Mouse (Mus musculus) left cerebral cortex, adult 18-20 months (tissue): ENCODE measurements around the gene Agbl5. TPM values are rescaled to one million over a fixed set of nuclear protein-coding genes. Genes with fewer than 3 reads are reported as not detected.
"Not testable (repeated sequence)": the region's sequence is repeated elsewhere in the genome, so short reads cannot be mapped to it uniquely, and the experiment has no call there.

Experiments used
- DNase-seq, 2 experiments: peaks; one replicate each; pipeline ENCODE4 v3.0.0; 2021 to 2022; ENCODE audit warnings: low spot score in 2 of 2, mixed read lengths in 1 of 2
- long read RNA-seq, 2 experiments: library from polyadenylated mRNA; stranded (forward); transcript quantifications; one replicate each; pipeline ENCODE4 v2.0.0; 2021
- total RNA-seq, 2 experiments: library from RNA; stranded (reverse); gene quantifications; 2 replicates each; pipeline ENCODE4 v1.2.3; 2021

Agbl5 gene
- 10 to 100 TPM; 15.6 to 16.4 TPM for total RNA-seq
- long read RNA-seq, experiment 1, partial matches to known transcripts, result 4 of 10 reads
- long read RNA-seq, experiment 1, other reads (novel, unspliced or antisense), result 5 of 10 reads
- long read RNA-seq, experiment 2, partial matches to known transcripts, result 5 of 11 reads
- long read RNA-seq, experiment 2, other reads (novel, unspliced or antisense), result 5 of 11 reads

GRCm38 (mm10) chr5:30888337-30889087 lies at the start of gene Agbl5:
Agbl5 (plus strand) TSS chr5:30888694.
- peak; percentile 91 for DNase-seq

DNA sequence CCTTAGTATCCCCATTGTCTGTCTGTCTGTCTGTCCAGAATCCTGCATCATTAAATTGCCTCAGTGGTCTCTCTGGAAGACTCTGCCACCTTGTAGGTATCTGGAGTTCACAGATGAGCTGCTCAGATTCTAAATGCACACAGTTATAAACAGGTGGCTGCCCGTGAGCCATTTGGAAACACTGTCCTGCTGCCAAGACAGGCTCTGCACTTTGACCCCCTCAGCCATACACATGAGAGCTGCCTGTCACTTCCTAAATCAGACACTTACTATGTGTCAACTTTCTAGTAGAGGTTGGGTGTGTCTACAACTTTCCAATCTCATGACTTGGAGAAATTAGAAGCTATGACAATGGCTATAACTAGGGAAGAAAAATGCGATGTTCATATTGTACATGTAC lies 48.8 kb upstream of the Agbl5 start:
- DNase-seq, result no peak

GRCm38 (mm10) chr5:30841896-30842295 lies 46.6 kb upstream of the Agbl5 start:
- no peak for DNase-seq

- DNase-seq, result no peak
Observed at GRCm38 (mm10) chr5:30849891-30850555, 38.5 kb upstream of the Agbl5 start.

DNA sequence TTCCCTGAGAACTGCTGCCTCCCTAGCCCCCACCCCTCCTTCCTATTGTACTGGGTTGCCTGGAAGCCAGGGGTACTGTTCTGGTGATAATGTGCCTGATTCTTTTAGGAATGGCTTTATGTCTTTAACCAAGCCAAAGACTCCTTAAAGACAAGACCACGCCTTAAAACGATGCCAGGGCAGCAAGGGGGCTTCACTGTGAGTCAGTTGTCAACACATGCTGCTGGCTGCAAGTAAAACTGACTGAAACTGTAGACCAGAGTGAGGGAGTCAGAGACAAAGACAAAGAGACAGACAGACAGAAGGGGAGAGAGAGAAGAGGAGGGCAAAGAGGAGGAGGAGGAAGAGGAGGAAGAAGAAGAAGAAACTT lies 38.0 kb upstream of the Agbl5 start:
- no peak for DNase-seq

- DNase-seq, result no peak
Observed at GRCm38 (mm10) chr5:30853522-30853921, 35.0 kb upstream of the Agbl5 start.

DNA sequence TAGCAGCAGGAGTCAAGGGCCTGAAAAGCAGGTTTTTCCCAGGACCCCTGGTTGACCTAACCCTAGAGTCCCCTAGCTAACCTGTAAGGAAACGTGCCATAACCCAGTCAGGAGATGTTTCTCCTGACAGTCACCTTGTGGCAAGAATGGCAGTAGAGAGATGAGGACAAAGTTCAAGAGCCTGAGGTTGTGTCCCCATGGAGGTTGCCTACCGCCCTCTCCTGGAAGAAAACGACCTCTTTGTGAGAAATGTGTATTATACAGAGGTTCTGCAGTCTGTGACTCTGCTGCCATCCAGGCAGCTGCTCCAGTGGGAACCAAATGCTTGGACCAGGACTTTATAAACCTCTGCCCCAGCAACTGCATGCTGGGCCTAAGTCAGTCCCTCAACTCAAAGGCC lies 32.8 kb upstream of the Agbl5 start:
- no peak for DNase-seq

- no peak for DNase-seq
Observed at GRCm38 (mm10) chr5:30856124-30856523, 32.4 kb upstream of the Agbl5 start.

GRCm38 (mm10) chr5:30863852-30864251 lies 24.6 kb upstream of the Agbl5 start:
- no peak for DNase-seq

GRCm38 (mm10) chr5:30864322-30864721 lies 24.2 kb upstream of the Agbl5 start:
- DNase-seq, result no peak

DNA sequence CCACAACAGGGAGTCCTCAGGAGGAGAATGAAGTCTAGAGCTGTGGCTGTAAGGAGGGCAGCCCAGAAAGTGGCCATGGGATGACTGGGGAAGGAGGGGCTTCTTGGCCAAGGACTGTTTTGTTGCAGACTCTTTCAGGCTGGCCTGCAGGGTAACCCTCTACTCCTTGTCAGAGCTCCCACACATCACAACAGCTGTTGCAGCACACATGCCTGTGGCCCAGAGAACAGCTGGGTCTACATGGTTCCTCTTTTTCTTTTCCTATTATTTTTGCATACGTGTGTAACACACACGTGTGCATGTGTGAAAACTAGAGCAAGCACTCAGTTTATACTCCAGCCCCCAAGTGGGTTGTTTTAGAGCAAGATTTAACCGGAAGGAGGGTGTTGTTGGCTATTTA lies 21.6 kb upstream of the Agbl5 start:
- DNase-seq, result no peak

GRCm38 (mm10) chr5:30867712-30868111 lies 20.8 kb upstream of the Agbl5 start, which contains the start of gene Tmem214:
Tmem214 (plus strand) TSS chr5:30868012.
- DNase-seq, result no peak

DNA sequence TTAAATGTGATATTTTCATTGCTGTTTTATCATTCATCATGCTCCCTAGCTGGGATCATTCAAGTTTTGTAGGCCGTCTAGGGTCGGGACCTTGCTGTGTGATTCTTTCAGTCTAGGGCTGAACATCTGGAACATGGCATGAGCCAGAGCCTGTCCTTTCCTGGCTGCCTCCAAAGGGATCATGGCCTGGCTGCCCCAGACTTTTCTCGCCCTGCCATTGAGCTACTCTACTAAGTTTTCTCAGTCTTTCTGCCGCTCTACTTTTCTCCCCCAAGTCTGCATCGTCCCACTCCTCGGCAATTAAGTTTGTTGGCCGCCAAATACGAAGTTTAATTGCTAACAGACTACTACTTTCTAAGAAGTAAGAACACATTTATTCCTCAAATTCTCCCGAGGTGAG lies 19.5 kb upstream of the Agbl5 start:
- DNase-seq, result no peak

GRCm38 (mm10) chr5:30869405-30870130 lies 18.9 kb upstream of the Agbl5 start:
- DNase-seq, result peak; percentile 94 to 96

- no peak for DNase-seq
Observed at GRCm38 (mm10) chr5:30870131-30870406, 18.4 kb upstream of the Agbl5 start.

GRCm38 (mm10) chr5:30872574-30872973 lies 15.9 kb upstream of the Agbl5 start:
- DNase-seq, result no peak

DNA sequence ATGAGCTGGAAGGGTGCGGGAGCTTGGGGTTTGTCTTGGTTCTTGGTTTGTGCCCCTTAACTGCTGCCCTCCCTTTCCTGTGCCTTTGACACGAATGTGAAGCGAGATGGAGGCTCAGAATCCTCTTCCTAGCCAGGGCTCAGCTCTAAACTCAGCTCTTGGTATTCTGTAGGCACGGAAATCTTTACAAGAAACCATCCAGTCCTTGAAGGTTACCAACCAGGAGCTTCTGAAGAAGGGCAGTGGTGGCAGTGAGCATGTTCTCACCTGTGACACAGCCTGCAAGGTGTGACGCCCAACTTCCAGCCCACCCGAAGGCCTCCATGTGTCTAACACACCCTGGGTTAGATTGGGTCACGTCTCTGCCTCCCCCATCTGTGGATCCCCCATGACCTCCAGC lies 14.1 kb upstream of the Agbl5 start:
- no peak for DNase-seq

DNA sequence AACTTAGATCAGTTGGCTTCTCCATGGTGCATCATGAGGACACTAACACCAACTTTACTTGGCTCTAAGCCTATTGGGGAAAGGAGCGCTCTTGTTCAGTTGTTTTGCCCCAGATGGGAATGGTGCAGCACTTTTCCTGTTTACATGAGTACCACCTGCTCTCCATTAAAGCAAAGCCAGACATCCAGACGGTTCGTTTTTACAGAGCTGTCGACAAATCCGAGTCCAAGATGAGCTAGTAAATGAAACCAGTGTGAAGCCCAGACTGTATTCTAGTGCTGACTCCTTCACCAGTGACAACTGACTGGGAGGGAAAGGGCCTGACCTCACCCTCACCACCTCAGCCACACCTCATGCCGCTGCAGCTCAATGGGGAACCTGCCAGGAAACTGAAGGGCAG lies 9.9 kb upstream of the Agbl5 start:
- DNase-seq, result no peak

DNA sequence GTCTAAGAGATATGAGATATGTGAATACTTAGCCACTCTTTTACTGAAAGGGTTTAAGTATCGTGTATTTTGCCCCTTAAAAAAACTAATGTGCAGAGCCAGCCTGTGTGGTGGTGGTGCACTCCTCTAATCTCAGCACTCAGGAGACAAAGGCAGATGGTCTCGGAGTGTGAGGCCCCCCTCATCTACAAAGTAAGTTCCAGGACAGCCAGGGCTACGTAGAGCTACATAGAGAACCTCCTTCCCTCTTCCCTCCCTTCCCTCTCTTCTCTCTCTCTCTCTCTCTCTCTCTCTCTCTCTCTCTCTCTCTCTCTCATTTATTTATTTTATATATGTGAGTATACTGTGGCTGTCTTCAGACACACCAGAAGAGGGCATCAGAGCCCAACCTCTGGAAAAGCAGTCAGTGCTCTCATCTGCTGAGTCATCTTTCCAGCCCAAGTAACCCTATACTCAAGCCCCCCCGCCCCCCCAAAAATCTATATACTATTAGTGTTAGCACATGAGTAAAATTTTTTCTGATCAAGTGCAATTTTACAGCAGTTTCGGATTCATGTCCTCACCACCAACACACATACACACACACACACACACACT lies 9.0 kb upstream of the Agbl5 start:
- no peak for DNase-seq

DNA sequence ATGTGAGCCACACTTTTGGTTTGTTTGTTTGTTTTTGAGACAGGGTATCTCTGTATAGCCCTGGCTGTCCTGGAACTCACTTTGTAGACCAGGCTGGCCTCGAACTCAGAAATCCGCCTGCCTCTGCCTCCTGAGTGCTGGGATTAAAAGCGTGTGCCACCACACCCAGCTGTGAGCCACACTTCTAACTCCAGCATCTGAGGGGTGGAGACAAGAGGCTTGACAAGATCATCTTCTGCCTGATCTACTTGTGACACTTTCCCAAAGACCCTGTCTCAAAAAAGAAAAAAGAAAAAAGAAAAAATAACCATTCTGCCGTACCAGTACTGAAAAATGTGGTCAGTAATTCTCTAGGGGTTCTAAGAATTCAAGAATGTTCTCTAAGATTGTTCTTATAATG lies 6.7 kb upstream of the Agbl5 start:
- not testable (repeated sequence) for DNase-seq

- no peak for DNase-seq
Observed at GRCm38 (mm10) chr5:30886209-30886608, 2.3 kb upstream of the Agbl5 start.

- DNase-seq, result no peak
Observed at GRCm38 (mm10) chr5:30886731-30887130, 1.8 kb upstream of the Agbl5 start.
